Mouse (Mus musculus) layer of hippocampus, adult 11-12 months (tissue): ENCODE data around the gene Macrod2.

Experiments
- DNase-seq: peaks from one replicate; pipeline ENCODE4 v3.0.0; 2022; ENCODE audit warnings: low spot score

The Macrod2 gene

GRCm38 (mm10) chr2:140912931-140913330, 517.8 kb downstream of the Macrod2 start:
- no peak for DNase-seq

- DNase-seq: no peak
These were observed 518.7 kb downstream of the Macrod2 start for GRCm38 (mm10) chr2:140913679-140914412.

- no peak for DNase-seq
These were observed 531.8 kb downstream of the Macrod2 start for GRCm38 (mm10) chr2:140926922-140927321.

- no peak for DNase-seq
These were observed 539.4 kb downstream of the Macrod2 start for GRCm38 (mm10) chr2:140934483-140934882.

GRCm38 (mm10) chr2:140949461-140949860, 554.4 kb downstream of the Macrod2 start:
- no peak for DNase-seq

- DNase-seq: peak; percentile 7
These were observed 564.1 kb downstream of the Macrod2 start for GRCm38 (mm10) chr2:140959246-140959645.

- DNase-seq: no peak
These were observed 575.1 kb downstream of the Macrod2 start for GRCm38 (mm10) chr2:140970181-140970580.

GRCm38 (mm10) chr2:140971845-140972244, 576.7 kb downstream of the Macrod2 start:
- no peak for DNase-seq

- DNase-seq: no peak
These were observed 590.7 kb downstream of the Macrod2 start for GRCm38 (mm10) chr2:140985670-140986372.

- DNase-seq: no peak
These were observed 608.7 kb downstream of the Macrod2 start for GRCm38 (mm10) chr2:141003846-141004245.

GRCm38 (mm10) chr2:141004326-141004725, 609.2 kb downstream of the Macrod2 start:
- DNase-seq: no peak

- no peak for DNase-seq
These were observed 610.5 kb downstream of the Macrod2 start for GRCm38 (mm10) chr2:141005616-141006015.

GRCm38 (mm10) chr2:141007725-141008124, 612.6 kb downstream of the Macrod2 start:
- DNase-seq: no peak

- DNase-seq: no peak
These were observed 613.3 kb downstream of the Macrod2 start for GRCm38 (mm10) chr2:141008458-141008857.

GRCm38 (mm10) chr2:141013443-141014165, 618.5 kb downstream of the Macrod2 start:
- no peak for DNase-seq

GRCm38 (mm10) chr2:141022971-141023370, 627.9 kb downstream of the Macrod2 start:
- no peak for DNase-seq

- DNase-seq: no peak
These were observed 628.8 kb downstream of the Macrod2 start for GRCm38 (mm10) chr2:141023916-141024315.

- DNase-seq: no peak
These were observed 629.4 kb downstream of the Macrod2 start for GRCm38 (mm10) chr2:141024316-141025043.

- DNase-seq: no peak
These were observed 661.8 kb downstream of the Macrod2 start for GRCm38 (mm10) chr2:141056685-141057454.

- no peak for DNase-seq
These were observed 662.3 kb downstream of the Macrod2 start for GRCm38 (mm10) chr2:141057455-141057833.
